Mouse (Mus musculus): Measurements from ENCODE around the gene Ccnq. TPM values are rescaled to one million over a fixed set of nuclear protein-coding genes. Genes with fewer than 3 reads are reported as not detected.

Gene Ccnq
- polyA plus RNA-seq, 1 experiment from 2014 or later, result 20.1 TPM

DNA sequence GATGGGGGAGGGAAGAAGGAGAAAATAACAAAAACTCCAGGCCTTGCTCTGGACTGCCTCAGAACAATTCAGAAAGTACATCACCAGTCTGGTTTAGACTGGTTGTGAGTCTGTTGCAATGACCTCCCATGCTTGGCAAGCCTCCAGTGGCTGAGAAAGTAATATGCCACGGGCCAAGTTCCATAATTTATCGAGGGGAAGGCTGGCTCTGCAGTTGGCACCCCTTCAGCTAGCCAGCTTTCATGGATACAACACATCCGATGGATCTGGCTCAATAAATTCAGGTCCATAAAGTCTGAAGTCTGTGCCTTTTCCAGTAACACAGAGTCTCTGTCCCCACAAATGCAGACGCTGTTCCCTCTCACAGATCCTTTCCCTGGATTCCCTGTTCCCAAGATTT lies 40.1 kb upstream of the Ccnq start:
- TF ChIP-seq CTCF (IDR thresholded peaks at IDR 0.05; ENCODE audit: low read depth), result no peak
- no peak for TF ChIP-seq EP300 (IDR thresholded peaks at IDR 0.05; ENCODE audit: low read depth)
- DNase-seq (peak; percentile 73), ATAC-seq (peak; percentile 67)
- Histone ChIP-seq H3K4me3 (ENCODE audit: low read depth, low read length) (no peak overlapping the region), H3K36me3 (replicated peaks; ENCODE audit: insufficient read depth, low read length) (no peaks in the 10 kb centered on the region), H3K4me1 (ENCODE audit: insufficient read depth) (peaks cover 10% of the 10 kb centered on the region), H3K27ac (ENCODE audit: low read depth) (no peak overlapping the region), H3K9ac (replicated peaks) (no peak overlapping the region; the same call in 1 of the 2 replicates), H3K27me3 (ENCODE audit: insufficient read depth, low read length) (no peaks in the 10 kb centered on the region), H3K4me2 (ENCODE audit: low read depth, low read length) (no peak overlapping the region), H3K9me3 (ENCODE audit: low read length) (no peaks in the 10 kb centered on the region)
- 47% methylated on average over 4 of the region's 4 CpGs for WGBS (ENCODE audit: insufficient replicate concordance)

DNA sequence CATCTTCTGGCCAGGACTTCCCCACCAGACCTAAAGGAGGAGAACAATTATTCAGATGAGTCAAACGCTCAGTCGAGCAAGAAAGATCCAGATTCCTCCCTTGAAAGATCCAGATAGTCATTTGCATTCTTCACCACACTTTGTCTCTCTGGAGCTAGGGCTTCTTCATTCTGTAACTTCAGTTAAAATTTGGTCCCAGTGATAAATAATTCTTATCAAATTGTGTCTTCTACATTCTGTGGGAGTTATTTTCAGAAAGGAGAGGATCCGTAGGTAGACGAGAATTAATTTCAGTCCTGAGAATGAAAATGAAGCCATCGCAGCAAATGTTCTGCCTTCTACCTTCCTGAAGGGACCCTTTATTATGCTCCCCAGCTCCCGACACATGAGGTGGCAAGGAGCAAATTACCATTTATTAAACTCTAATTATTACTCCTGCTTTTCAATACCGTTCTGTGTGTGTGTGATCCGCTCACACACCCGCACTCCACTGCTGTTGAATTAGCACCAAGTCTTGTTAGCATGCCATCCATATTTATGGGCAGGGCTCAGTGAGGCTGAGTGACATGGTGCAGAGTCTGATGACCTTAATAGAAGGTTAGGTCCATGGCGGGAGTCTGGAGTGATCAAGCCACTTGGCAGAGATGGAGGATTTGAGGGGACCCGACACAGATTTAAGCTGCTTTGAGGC lies 38.0 kb upstream of the Ccnq start:
- H3K4me3 ChIP-seq (ENCODE audit: low read depth, low read length), result no peak overlapping the region
- H3K4me1 ChIP-seq (ENCODE audit: insufficient read depth), result peaks cover 10% of the 10 kb centered on the region
- H3K9me3 ChIP-seq (ENCODE audit: low read length), result no peaks in the 10 kb centered on the region
- DNase-seq (no peak), ATAC-seq (no peak)
- no peak overlapping the region for H3K27ac ChIP-seq (ENCODE audit: low read depth)
- no peaks in the 10 kb centered on the region for H3K36me3 ChIP-seq (replicated peaks; ENCODE audit: insufficient read depth, low read length)
- H3K27me3 ChIP-seq (ENCODE audit: insufficient read depth, low read length), result no peaks in the 10 kb centered on the region
- H3K4me2 ChIP-seq (ENCODE audit: low read depth, low read length), result no peak overlapping the region
- no peak for TF ChIP-seq EP300 (IDR thresholded peaks at IDR 0.05; ENCODE audit: low read depth)
- no peak for TF ChIP-seq CTCF (IDR thresholded peaks at IDR 0.05; ENCODE audit: low read depth)
- no peak overlapping the region for H3K9ac ChIP-seq (replicated peaks)
- WGBS (ENCODE audit: insufficient replicate concordance), result 73% methylated on average over 11 of the region's 11 CpGs

DNA sequence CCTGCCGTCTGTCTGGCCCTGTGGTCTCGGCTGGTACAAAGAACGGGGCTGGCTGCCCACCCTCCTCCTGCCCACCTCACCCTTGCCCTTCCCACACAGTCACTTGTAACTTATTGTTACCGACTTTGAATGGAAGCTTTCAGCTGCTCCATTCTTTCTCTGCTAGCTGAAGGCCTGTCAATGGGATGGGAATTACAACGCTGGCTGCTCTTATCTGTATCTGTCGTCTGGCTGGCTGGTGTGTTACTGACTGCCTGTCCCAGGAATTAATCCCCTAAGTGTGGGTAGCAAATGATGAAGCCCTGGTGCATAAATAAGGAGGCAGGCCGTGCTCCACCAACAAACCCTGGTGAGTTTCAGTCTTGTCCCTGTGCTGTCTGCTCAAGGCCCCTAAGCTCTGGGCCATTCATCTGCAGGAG lies 34.5 kb upstream of the Ccnq start:
- Histone ChIP-seq H3K9me3 (ENCODE audit: low read length) (no peaks in the 10 kb centered on the region), H3K4me1 (ENCODE audit: insufficient read depth) (no peaks in the 10 kb centered on the region), H3K9ac (replicated peaks) (no peak overlapping the region), H3K4me2 (ENCODE audit: low read depth, low read length) (no peak overlapping the region), H3K36me3 (replicated peaks; ENCODE audit: insufficient read depth, low read length) (no peaks in the 10 kb centered on the region), H3K4me3 (ENCODE audit: low read depth, low read length) (no peak overlapping the region), H3K27ac (ENCODE audit: low read depth) (no peak overlapping the region), H3K27me3 (ENCODE audit: insufficient read depth, low read length) (no peaks in the 10 kb centered on the region)
- no peak for ATAC-seq
- TF ChIP-seq EP300 (IDR thresholded peaks at IDR 0.05; ENCODE audit: low read depth), result no peak
- no peak for TF ChIP-seq CTCF (IDR thresholded peaks at IDR 0.05; ENCODE audit: low read depth)
- no peak for DNase-seq
- 46% methylated on average over 7 of the region's 7 CpGs for WGBS (ENCODE audit: insufficient replicate concordance)

DNA sequence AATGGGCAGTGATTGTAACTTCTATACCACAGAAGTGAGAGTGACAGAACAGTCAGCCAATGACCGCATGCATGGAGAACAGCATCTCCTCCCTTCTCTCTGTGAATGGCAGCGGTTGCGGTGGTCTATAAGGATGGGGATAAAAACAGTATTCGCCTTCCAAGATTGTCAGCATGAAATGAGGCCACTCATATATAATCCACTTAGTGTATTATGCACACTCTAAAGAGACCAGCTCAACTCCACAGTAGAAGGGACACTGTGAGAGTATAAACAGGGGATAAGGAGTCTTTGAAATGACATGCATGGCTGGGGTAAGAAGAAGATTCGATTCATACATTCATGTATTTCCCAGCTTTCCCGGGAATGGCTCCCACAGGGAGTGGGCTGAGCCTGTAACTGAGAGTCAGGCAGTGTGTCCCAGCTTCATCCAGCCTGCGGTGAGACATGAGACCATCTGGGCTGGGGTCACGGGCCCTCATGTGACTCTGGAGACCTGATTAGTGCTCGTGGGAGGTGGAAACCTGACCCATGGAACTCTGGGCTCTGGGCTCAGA lies 31.3 kb upstream of the Ccnq start:
- H3K27me3 ChIP-seq (ENCODE audit: insufficient read depth, low read length), result no peaks in the 10 kb centered on the region
- no peak overlapping the region for H3K9ac ChIP-seq (replicated peaks)
- no peak overlapping the region for H3K27ac ChIP-seq (ENCODE audit: low read depth)
- H3K36me3 ChIP-seq (replicated peaks; ENCODE audit: insufficient read depth, low read length), result no peaks in the 10 kb centered on the region
- H3K4me3 ChIP-seq (ENCODE audit: low read depth, low read length), result no peak overlapping the region
- H3K9me3 ChIP-seq (ENCODE audit: low read length), result no peaks in the 10 kb centered on the region
- ATAC-seq (no peak), DNase-seq (no peak)
- H3K4me1 ChIP-seq (ENCODE audit: insufficient read depth), result no peaks in the 10 kb centered on the region
- TF ChIP-seq EP300 (IDR thresholded peaks at IDR 0.05; ENCODE audit: low read depth) (no peak), CTCF (IDR thresholded peaks at IDR 0.05; ENCODE audit: low read depth) (no peak)
- WGBS (ENCODE audit: insufficient replicate concordance), result 75% methylated on average over 9 of the region's 9 CpGs
- H3K4me2 ChIP-seq (ENCODE audit: low read depth, low read length), result no peak overlapping the region

DNA sequence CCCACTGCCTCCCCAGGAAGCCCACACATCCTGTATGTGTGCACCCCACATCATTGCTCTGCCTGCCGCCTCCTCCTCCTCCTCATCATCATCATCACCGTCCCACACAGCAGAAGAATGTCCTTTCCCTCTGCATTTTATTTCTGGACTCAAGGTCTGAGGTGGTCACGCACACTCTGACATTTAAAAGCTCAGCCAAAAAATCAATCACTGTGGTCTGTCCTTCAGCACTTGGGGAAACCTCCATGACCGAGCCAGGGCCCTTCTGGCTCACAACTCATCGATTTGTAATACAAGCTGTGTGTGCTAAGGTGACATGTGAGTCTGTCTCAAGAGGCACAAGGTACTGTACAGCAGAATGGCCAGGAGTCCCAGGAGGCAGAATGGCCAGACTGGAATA lies 30.8 kb upstream of the Ccnq start:
- ATAC-seq, result no peak
- 62% methylated on average over 5 of the region's 5 CpGs for WGBS (ENCODE audit: insufficient replicate concordance)

DNA sequence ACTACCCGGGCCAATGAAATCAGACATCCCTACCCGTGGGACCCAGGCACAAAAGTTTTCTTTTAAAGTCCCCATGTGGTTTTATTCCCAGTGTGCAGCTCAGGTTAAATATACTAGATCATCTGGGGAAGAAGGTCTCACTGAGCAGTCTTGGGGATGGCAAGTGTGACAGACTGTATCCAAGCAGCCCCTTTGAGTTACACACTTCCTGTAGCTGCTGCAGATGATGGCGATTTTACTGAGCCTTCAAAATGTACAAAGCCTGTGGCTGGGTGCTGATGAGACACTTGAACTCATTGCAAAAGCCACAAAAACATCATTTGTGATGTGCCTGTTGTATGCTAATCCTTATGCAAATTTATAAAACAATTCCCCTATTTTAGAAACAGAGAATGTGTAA lies 29.0 kb upstream of the Ccnq start:
- WGBS (ENCODE audit: insufficient replicate concordance), result 65% methylated on average over 3 of the region's 3 CpGs
- Histone ChIP-seq H3K9ac (replicated peaks) (no peak overlapping the region), H3K9me3 (ENCODE audit: low read length) (no peaks in the 10 kb centered on the region), H3K4me1 (ENCODE audit: insufficient read depth) (no peaks in the 10 kb centered on the region), H3K27ac (ENCODE audit: low read depth) (no peak overlapping the region), H3K4me2 (ENCODE audit: low read depth, low read length) (no peak overlapping the region), H3K27me3 (ENCODE audit: insufficient read depth, low read length) (no peaks in the 10 kb centered on the region), H3K36me3 (replicated peaks; ENCODE audit: insufficient read depth, low read length) (no peaks in the 10 kb centered on the region), H3K4me3 (ENCODE audit: low read depth, low read length) (no peak overlapping the region)
- DNase-seq (no peak), ATAC-seq (no peak)
- TF ChIP-seq EP300 (IDR thresholded peaks at IDR 0.05; ENCODE audit: low read depth) (no peak), CTCF (IDR thresholded peaks at IDR 0.05; ENCODE audit: low read depth) (no peak)

More for the DNA sequence above, 30.8 kb upstream of the Ccnq start:
- DNase-seq, result no peak
- H3K27me3 ChIP-seq (ENCODE audit: insufficient read depth, low read length), result no peaks in the 10 kb centered on the region
- H3K4me1 ChIP-seq (ENCODE audit: insufficient read depth), result no peaks in the 10 kb centered on the region
- H3K27ac ChIP-seq (ENCODE audit: low read depth), result no peak overlapping the region
- no peaks in the 10 kb centered on the region for H3K9me3 ChIP-seq (ENCODE audit: low read length)
- TF ChIP-seq EP300 (IDR thresholded peaks at IDR 0.05; ENCODE audit: low read depth) (no peak), CTCF (IDR thresholded peaks at IDR 0.05; ENCODE audit: low read depth) (no peak)
- H3K36me3 ChIP-seq (replicated peaks; ENCODE audit: insufficient read depth, low read length), result no peaks in the 10 kb centered on the region
- no peak overlapping the region for H3K9ac ChIP-seq (replicated peaks)
- H3K4me3 ChIP-seq (ENCODE audit: low read depth, low read length), result no peak overlapping the region
- no peak overlapping the region for H3K4me2 ChIP-seq (ENCODE audit: low read depth, low read length)

All from liver, postnatal 0 days (tissue).